Mouse (Mus musculus) heart, postnatal 0 days (tissue): Measurements from ENCODE around the gene Sstr4.

Source experiments
- CTCF ChIP-seq: IDR thresholded peaks from 2 replicates; pipeline ENCODE4 v1.5.1; 2016; ENCODE audit warnings: antibody characterized with exemption, control low read depth, low read depth
- EP300 ChIP-seq: IDR thresholded peaks from 2 replicates; pipeline ENCODE4 v1.6.1; 2016; ENCODE audit warnings: antibody characterized with exemption, low read depth

DNA sequence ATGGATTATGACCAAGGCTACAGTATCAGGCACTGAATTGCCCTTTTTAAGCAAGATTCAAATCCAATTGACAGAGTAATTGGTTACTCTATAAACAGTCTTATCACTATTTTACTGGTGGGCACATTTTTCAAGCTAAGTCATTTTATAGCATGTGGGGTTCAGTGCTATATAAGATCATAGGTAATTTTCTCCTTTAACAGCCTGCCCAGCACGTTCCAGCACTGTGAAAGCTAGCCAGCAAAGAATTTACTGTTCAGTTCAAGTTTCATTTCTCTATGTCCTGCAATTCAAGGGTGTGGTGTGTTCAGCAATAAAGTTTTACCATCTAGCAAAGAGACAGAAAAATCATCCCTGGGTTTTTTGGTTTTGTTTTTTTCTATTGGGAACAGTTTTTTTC, 42.5 kb upstream of the Sstr4 start:
- no peak for TF ChIP-seq CTCF
- TF ChIP-seq EP300, result no peak
